Mouse (Mus musculus) midbrain, embryonic 10.5 days (tissue): Measurements from ENCODE around the gene Nav2. TPM values are rescaled to one million over a fixed set of nuclear protein-coding genes. Genes with fewer than 3 reads are reported as not detected.

Experiments
- DNase-seq: peaks from one replicate; pipeline ENCODE4 v3.0.0-alpha.2; 2017; ENCODE audit warnings: low spot score
- H3K27ac ChIP-seq: fragments of 300-500 bp; sonication (generic); replicated peaks from 2 replicates; pipeline ENCODE4 v1.5.1; 2016; ENCODE audit warnings: mild to moderate bottlenecking
- H3K27me3 ChIP-seq: fragments of 300-500 bp; sonication (generic); 2 replicates; pipeline ENCODE4 v1.6.1; 2016; ENCODE audit warnings: low read depth, mild to moderate bottlenecking; ENCODE audit not compliant: poor library complexity, severe bottlenecking
- H3K36me3 ChIP-seq: fragments of 300-500 bp; sonication (generic); 2 replicates; pipeline ENCODE4 v1.6.1; 2016; ENCODE audit warnings: mild to moderate bottlenecking, moderate library complexity
- H3K4me1 ChIP-seq: fragments of 300-500 bp; sonication (generic); 2 replicates; pipeline ENCODE4 v1.6.1; 2016
- H3K4me3 ChIP-seq: fragments of 300-500 bp; sonication (generic); 2 replicates; pipeline ENCODE4 v1.5.1; 2016; ENCODE audit warnings: mild to moderate bottlenecking, moderate library complexity
- H3K9me3 ChIP-seq: fragments of 300-500 bp; sonication (generic); replicated peaks from 2 replicates; pipeline ENCODE4 v1.6.1; 2016; ENCODE audit warnings: mild to moderate bottlenecking
- WGBS: fragments of 180-500 bp; shearing (Covaris S2); methylation state at CpG from one replicate; pipeline ENCODE4 v1.1.7; 2016; 5-methylcytosine and 5-hydroxymethylcytosine counted together
- polyA plus RNA-seq: library from polyadenylated mRNA; unstranded; fragments of >200 nt; fragmentation: Nextera tagmentation; extraction: Ambion mirVana; gene quantifications from 2 replicates; pipeline ENCODE4 v1.2.1, GENCODE M21; 2016

The Nav2 gene
- polyA plus RNA-seq, 1 experiment from 2014 or later: 13.7 TPM

- Histone ChIP-seq H3K4me1 (peaks cover 61% of the 10 kb centered on the region), H3K27ac (peak overlapping the region; percentile 49), H3K36me3 (no peaks in the 10 kb centered on the region), H3K27me3 (peaks cover 86% of the 10 kb centered on the region), H3K9me3 (no peaks in the 10 kb centered on the region), H3K4me3 (no peak overlapping the region)
- no peak for DNase-seq
- 77% methylated on average over 6 of the region's 6 CpGs for WGBS
Measured at GRCm38 (mm10) chr7:48894763-48895162, 13.8 kb upstream of the Nav2 start.

GRCm38 (mm10) chr7:48895475-48895874 lies 13.0 kb upstream of the Nav2 start:
- Histone ChIP-seq H3K27me3 (peaks cover 86% of the 10 kb centered on the region), H3K4me3 (no peak overlapping the region), H3K4me1 (peaks cover 63% of the 10 kb centered on the region), H3K36me3 (no peaks in the 10 kb centered on the region), H3K9me3 (no peaks in the 10 kb centered on the region), H3K27ac (peak overlapping the region; percentile 49; the same call in 1 of the 2 replicates)
- no peak for DNase-seq
- WGBS: 91% methylated on average over 4 of the region's 4 CpGs

- WGBS: 87% methylated on average over 4 of the region's 4 CpGs
- Histone ChIP-seq H3K27me3 (peaks cover 85% of the 10 kb centered on the region), H3K9me3 (no peaks in the 10 kb centered on the region), H3K4me1 (peaks cover 61% of the 10 kb centered on the region), H3K36me3 (no peaks in the 10 kb centered on the region), H3K27ac (peak overlapping the region; percentile 49; the same call in 1 of the 2 replicates), H3K4me3 (no peak overlapping the region)
- DNase-seq: no peak
Measured at GRCm38 (mm10) chr7:48896051-48896450, 12.5 kb upstream of the Nav2 start.

GRCm38 (mm10) chr7:48897539-48898163 lies 10.9 kb upstream of the Nav2 start:
- no peak for DNase-seq
- H3K9me3 ChIP-seq: no peaks in the 10 kb centered on the region
- H3K4me1 ChIP-seq: peaks cover 64% of the 10 kb centered on the region
- H3K4me3 ChIP-seq: no peak overlapping the region
- H3K27ac ChIP-seq: peak overlapping the region; percentile 72
- H3K36me3 ChIP-seq: no peaks in the 10 kb centered on the region
- WGBS: 58% methylated on average over 24 of the region's 24 CpGs
- H3K27me3 ChIP-seq: peaks cover 80% of the 10 kb centered on the region

GRCm38 (mm10) chr7:48898416-48898815 lies 10.1 kb upstream of the Nav2 start:
- 74% methylated on average over 9 of the region's 9 CpGs for WGBS

GRCm38 (mm10) chr7:48900408-48901167 lies 7.9 kb upstream of the Nav2 start:
- no peaks in the 10 kb centered on the region for H3K36me3 ChIP-seq
- peaks cover 58% of the 10 kb centered on the region for H3K4me1 ChIP-seq
- 73% methylated on average over 8 of the region's 8 CpGs for WGBS
- 0 out of 2 replicates have a peak overlapping the region, but pooled peaks have one; percentile 30 for H3K27ac ChIP-seq
- peaks cover 60% of the 10 kb centered on the region for H3K27me3 ChIP-seq
- no peak for DNase-seq
- H3K9me3 ChIP-seq: no peaks in the 10 kb centered on the region
- no peak overlapping the region for H3K4me3 ChIP-seq

More at GRCm38 (mm10) chr7:48898416-48898815, 10.1 kb upstream of the Nav2 start:
- H3K27me3 ChIP-seq: peaks cover 72% of the 10 kb centered on the region
- H3K4me3 ChIP-seq: no peak overlapping the region
- H3K27ac ChIP-seq: no peak overlapping the region; the same call in 1 of the 2 replicates
- no peaks in the 10 kb centered on the region for H3K9me3 ChIP-seq
- H3K4me1 ChIP-seq: peaks cover 64% of the 10 kb centered on the region
- no peaks in the 10 kb centered on the region for H3K36me3 ChIP-seq
- no peak for DNase-seq

GRCm38 (mm10) chr7:48902454-48902853 lies 6.1 kb upstream of the Nav2 start:
- DNase-seq: no peak
- no peaks in the 10 kb centered on the region for H3K36me3 ChIP-seq
- H3K9me3 ChIP-seq: no peaks in the 10 kb centered on the region
- peaks cover 49% of the 10 kb centered on the region for H3K4me1 ChIP-seq
- peak overlapping the region; percentile 66; the same call in 1 of the 2 replicates for H3K27ac ChIP-seq
- H3K27me3 ChIP-seq: peaks cover 56% of the 10 kb centered on the region
- H3K4me3 ChIP-seq: no peak overlapping the region
- WGBS: 14% methylated on average over 2 of the region's 2 CpGs

- DNase-seq: no peak
- WGBS: 63% methylated on average over 4 of the region's 4 CpGs
Measured at GRCm38 (mm10) chr7:48909342-48909671, 791 bp downstream of the Nav2 start.

GRCm38 (mm10) chr7:48910282-48910681 lies 1.8 kb downstream of the Nav2 start:
- Histone ChIP-seq H3K4me3 (no peak overlapping the region), H3K27ac (no peak overlapping the region), H3K27me3 (peaks cover 40% of the 10 kb centered on the region), H3K36me3 (no peaks in the 10 kb centered on the region), H3K4me1 (peaks cover 36% of the 10 kb centered on the region), H3K9me3 (no peaks in the 10 kb centered on the region)
- no peak for DNase-seq
- 85% methylated on average over 6 of the region's 6 CpGs for WGBS

More at GRCm38 (mm10) chr7:48909342-48909671, 791 bp downstream of the Nav2 start:
- no peak overlapping the region for H3K4me3 ChIP-seq
- H3K36me3 ChIP-seq: no peaks in the 10 kb centered on the region
- no peak overlapping the region for H3K27ac ChIP-seq
- peaks cover 27% of the 10 kb centered on the region for H3K4me1 ChIP-seq
- no peaks in the 10 kb centered on the region for H3K9me3 ChIP-seq
- peaks cover 36% of the 10 kb centered on the region for H3K27me3 ChIP-seq

- H3K9me3 ChIP-seq: no peaks in the 10 kb centered on the region
- no peak overlapping the region for H3K4me3 ChIP-seq
- no peaks in the 10 kb centered on the region for H3K36me3 ChIP-seq
- H3K27me3 ChIP-seq: peaks cover 41% of the 10 kb centered on the region
- H3K27ac ChIP-seq: no peak overlapping the region
- no peak for DNase-seq
- H3K4me1 ChIP-seq: peaks cover 45% of the 10 kb centered on the region
Measured at GRCm38 (mm10) chr7:48911146-48911545, 2.6 kb downstream of the Nav2 start.

- H3K4me3 ChIP-seq: no peak overlapping the region
- peak overlapping the region; percentile 59; the same call in 1 of the 2 replicates for H3K27ac ChIP-seq
- no peaks in the 10 kb centered on the region for H3K36me3 ChIP-seq
- no peaks in the 10 kb centered on the region for H3K9me3 ChIP-seq
- peaks cover 60% of the 10 kb centered on the region for H3K4me1 ChIP-seq
- no peak for DNase-seq
- H3K27me3 ChIP-seq: peaks cover 64% of the 10 kb centered on the region
- 52% methylated on average over 12 of the region's 12 CpGs for WGBS
Measured at GRCm38 (mm10) chr7:48914630-48915506, 6.4 kb downstream of the Nav2 start.

- no peaks in the 10 kb centered on the region for H3K36me3 ChIP-seq
- peak overlapping the region; percentile 69 for H3K27ac ChIP-seq
- H3K9me3 ChIP-seq: no peaks in the 10 kb centered on the region
- H3K27me3 ChIP-seq: peaks cover 66% of the 10 kb centered on the region
- no peak overlapping the region for H3K4me3 ChIP-seq
- DNase-seq: no peak
- WGBS: 14% methylated on average over 5 of the region's 5 CpGs
- H3K4me1 ChIP-seq: peaks cover 53% of the 10 kb centered on the region
Measured at GRCm38 (mm10) chr7:48917463-48917862, 8.9 kb downstream of the Nav2 start.
